Mouse (Mus musculus) ES-Bruce4 (cell line): Measurements from ENCODE around the gene Lasp1.

ENCODE experiments used
- CTCF ChIP-seq: IDR thresholded peaks from one replicate; pipeline ENCODE4 v1.8.1; 2011; ENCODE audit warnings: low read depth, low read length
- EP300 ChIP-seq: IDR thresholded peaks from 2 replicates; pipeline ENCODE4 v1.6.1; 2011; ENCODE audit warnings: low read depth, low read length; ENCODE audit not compliant: insufficient read depth

DNA sequence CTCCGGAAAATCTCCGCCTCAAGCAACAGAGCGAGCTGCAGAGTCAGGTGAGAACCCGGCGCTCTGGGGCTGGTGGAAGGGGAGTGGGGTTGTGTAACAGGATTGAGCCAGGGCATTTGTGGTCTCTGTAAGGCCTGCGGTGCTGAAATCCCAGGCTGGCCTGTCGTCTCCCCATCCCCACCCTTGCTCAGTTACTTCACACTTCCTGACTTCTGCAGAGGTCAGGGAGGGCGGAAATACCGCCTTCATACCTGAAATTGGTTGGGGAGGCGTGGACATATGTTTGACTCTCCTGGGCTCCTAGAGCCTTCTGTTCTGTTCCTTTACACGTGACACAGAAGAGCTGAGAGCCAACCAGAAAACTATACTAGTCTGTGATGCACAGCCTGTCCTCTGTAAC, 16.9 kb downstream of the Lasp1 start:
- no peak for TF ChIP-seq CTCF
- TF ChIP-seq EP300 = 0 out of 2 replicates have a peak, but pooled peaks have one; percentile 42
